Mouse (Mus musculus): Measurements from ENCODE around the gene Cox17.

GRCm38 (mm10) chr16:38378591-38378990, 31.8 kb downstream of the Cox17 start:
- no peak for TF ChIP-seq CTCF (IDR thresholded peaks at IDR 0.05; ENCODE audit: borderline replicate concordance, insufficient read depth, low read depth, low read length)
- no peak for TF ChIP-seq POLR2A (IDR thresholded peaks at IDR 0.05; ENCODE audit: borderline replicate concordance, insufficient read depth, low read length)

Measured in cerebellum, adult 2 months (tissue).